Mouse (Mus musculus): ENCODE data around the gene Aqp11.

Gene Aqp11

GRCm38 (mm10) chr7:97707809-97708208, 30.3 kb downstream of the Aqp11 start:
- DNase-seq (ENCODE audit: low spot score) = no peak

GRCm38 (mm10) chr7:97707123-97707522, 31.0 kb downstream of the Aqp11 start:
- no peak for DNase-seq (ENCODE audit: low spot score)

GRCm38 (mm10) chr7:97701106-97701505, 37.0 kb downstream of the Aqp11 start:
- no peak for DNase-seq (ENCODE audit: low spot score)

GRCm38 (mm10) chr7:97700173-97700572, 37.9 kb downstream of the Aqp11 start:
- no peak for DNase-seq (ENCODE audit: low spot score)

GRCm38 (mm10) chr7:97696506-97697254, 41.4 kb downstream of the Aqp11 start, which contains the start of gene Clns1a:
Clns1a (plus strand) TSS chr7:97696634.
- DNase-seq (ENCODE audit: low spot score) = peak; percentile 97

GRCm38 (mm10) chr7:97696133-97696505, 42.0 kb downstream of the Aqp11 start:
- no peak for DNase-seq (ENCODE audit: low spot score)

- no peak for DNase-seq (ENCODE audit: low spot score)
Measured at GRCm38 (mm10) chr7:97695441-97695840, 42.6 kb downstream of the Aqp11 start.

- DNase-seq (ENCODE audit: low spot score) = no peak
Measured at GRCm38 (mm10) chr7:97687831-97688230, 50.3 kb downstream of the Aqp11 start.

GRCm38 (mm10) chr7:97679239-97679638, 58.9 kb downstream of the Aqp11 start:
- peak; percentile 72 for DNase-seq (ENCODE audit: low spot score)

Data from retina, embryonic 14.5 days (tissue).